Mouse (Mus musculus): ENCODE measurements around the gene Timm22. TPM values are rescaled to one million over a fixed set of nuclear protein-coding genes. Genes with fewer than 3 reads are reported as not detected.

Gene Timm22
- polyA plus RNA-seq (2015; fragmentation: Nextera tagmentation; extraction: Ambion mirVana): 36.6 and 37.4 TPM in 2 replicates

DNA sequence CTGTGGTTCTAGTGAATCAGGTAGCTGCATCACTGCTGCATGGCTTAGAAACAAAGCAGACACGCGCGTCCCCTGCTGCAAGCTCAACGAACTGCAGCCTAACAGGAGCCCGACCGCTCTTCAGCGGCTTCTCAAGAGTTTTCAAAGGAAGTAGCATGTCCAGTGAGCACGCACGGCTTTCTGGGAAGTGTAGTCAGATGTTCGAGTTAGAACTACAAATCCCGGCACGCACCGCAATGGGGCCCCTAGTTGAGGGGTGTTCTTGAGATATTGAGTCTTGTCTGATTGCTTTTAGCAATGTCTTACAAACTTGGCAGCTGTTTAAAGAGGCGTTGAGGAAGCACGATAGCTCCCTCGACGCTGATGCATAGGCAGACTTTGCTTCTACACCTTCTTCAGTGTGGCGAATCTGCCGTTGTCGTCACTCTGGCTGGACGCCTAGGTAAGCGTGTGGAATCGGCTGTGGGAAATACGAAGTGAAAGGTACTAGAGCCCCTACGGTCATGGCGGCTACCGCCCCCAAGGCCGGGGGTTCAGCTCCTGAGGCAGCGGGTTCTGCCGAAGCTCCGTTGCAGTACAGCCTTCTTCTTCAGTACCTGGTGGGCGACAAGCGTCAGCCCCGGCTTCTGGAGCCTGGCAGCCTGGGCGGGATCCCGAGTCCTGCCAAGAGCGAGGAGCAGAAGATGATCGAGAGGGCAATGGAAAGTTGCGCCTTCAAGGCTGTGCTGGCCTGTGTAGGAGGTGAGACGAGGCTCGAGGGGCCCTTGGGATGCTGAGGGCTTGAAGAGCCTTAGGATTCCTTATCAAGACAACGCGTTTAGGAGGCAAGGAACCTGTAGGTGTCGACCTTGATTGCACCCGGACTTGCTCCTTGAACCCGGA, at the start of gene Timm22:
Timm22 (plus strand) TSS at position 251 of the 882 bp plus-strand sequence.
- WGBS (ENCODE audit: insufficient replicate concordance): under 1% methylated on average over 46 of the region's 46 CpGs
- peak; percentile 94 for ATAC-seq (ENCODE audit: insufficient read depth)
- H3K9me3 ChIP-seq (replicated peaks): no peaks in the 10 kb centered on the region
- peak within 1 kb of the TSS; percentile 75 for H3K9ac ChIP-seq
- peak within 1 kb of the TSS; percentile 80 for H3K27ac ChIP-seq (replicated peaks)
- H3K4me1 ChIP-seq (replicated peaks): peaks cover 21% of the 10 kb centered on the region; the same call in 1 of the 2 replicates
- H3K4me2 ChIP-seq: peak within 1 kb of the TSS; percentile 85
- peak within 1 kb of the TSS; percentile 86 for H3K4me3 ChIP-seq (replicated peaks)
- H3K27me3 ChIP-seq: peaks cover 11% of the 10 kb centered on the region; the same call in 1 of the 2 replicates
- H3K36me3 ChIP-seq (replicated peaks): peaks cover 19% of the 10 kb centered on the region

DNA sequence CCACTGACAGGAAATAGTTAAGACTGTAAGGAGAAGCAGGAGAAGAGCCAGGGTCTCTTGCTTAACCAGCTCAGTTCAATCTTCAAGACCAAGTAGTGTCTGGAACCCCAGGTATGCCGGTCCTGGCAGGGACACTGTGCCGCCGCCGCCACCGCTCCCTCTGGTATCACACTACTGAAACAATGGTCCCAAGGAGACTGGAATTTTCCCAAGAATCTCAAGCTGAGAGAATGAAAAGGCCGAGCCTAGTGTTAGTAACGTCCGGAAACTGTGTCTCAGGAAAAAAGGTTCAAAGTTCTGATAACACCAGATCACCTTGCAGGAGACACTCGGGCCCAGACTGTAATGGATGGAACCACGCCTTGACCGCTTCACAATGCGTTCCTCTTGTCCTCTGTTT, 49.3 kb upstream of the Timm22 start:
- H3K9ac ChIP-seq: no peak overlapping the region
- no peak for ATAC-seq (ENCODE audit: insufficient read depth)
- no peaks in the 10 kb centered on the region for H3K27me3 ChIP-seq
- H3K4me3 ChIP-seq (replicated peaks): no peak overlapping the region
- H3K4me2 ChIP-seq: no peak overlapping the region
- WGBS (ENCODE audit: insufficient replicate concordance): 79% methylated on average over 12 of the region's 12 CpGs
- H3K4me1 ChIP-seq (replicated peaks): no peaks in the 10 kb centered on the region
- H3K9me3 ChIP-seq (replicated peaks): no peaks in the 10 kb centered on the region
- H3K36me3 ChIP-seq (replicated peaks): no peaks in the 10 kb centered on the region
- no peak overlapping the region for H3K27ac ChIP-seq (replicated peaks)

DNA sequence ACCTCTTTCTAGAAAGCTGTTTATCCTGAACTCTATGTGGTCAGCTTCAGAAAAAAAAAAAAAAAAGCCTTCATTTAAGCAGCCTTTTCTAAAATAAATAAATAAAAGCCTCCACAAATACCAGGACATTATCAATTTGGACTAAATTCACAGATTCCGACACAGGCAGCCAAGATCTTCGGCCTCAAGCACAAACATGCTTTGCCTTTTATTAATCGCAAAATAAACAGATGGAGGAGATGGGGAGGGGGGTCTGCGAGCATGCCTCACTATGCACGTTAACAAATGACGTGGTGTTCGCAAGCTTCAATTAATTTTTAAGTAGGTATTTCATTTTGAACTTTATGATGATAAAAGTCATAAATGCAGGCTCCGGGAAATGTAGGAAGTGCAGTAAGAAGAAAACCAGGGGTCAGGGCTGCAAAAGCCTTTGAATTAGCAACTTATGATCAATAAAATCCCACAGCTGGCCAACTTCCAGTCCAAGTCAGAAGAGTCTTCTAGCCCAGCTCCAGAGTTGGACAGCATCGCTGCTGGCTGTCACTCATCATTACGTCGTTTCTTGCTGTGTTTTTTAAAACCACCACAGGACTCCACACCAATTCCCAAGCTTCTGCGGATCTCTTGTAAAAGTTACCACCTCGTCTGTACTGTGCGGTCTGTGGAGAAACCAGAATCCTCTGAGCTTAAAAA, 48.0 kb upstream of the Timm22 start:
- Histone ChIP-seq H3K4me2 (no peak overlapping the region), H3K4me3 (replicated peaks) (no peak overlapping the region), H3K9me3 (replicated peaks) (no peaks in the 10 kb centered on the region), H3K4me1 (replicated peaks) (no peaks in the 10 kb centered on the region), H3K27ac (replicated peaks) (no peak overlapping the region), H3K9ac (no peak overlapping the region), H3K27me3 (no peaks in the 10 kb centered on the region), H3K36me3 (replicated peaks) (no peaks in the 10 kb centered on the region)
- WGBS (ENCODE audit: insufficient replicate concordance): 72% methylated on average over 14 of the region's 14 CpGs
- ATAC-seq (ENCODE audit: insufficient read depth): no peak

DNA sequence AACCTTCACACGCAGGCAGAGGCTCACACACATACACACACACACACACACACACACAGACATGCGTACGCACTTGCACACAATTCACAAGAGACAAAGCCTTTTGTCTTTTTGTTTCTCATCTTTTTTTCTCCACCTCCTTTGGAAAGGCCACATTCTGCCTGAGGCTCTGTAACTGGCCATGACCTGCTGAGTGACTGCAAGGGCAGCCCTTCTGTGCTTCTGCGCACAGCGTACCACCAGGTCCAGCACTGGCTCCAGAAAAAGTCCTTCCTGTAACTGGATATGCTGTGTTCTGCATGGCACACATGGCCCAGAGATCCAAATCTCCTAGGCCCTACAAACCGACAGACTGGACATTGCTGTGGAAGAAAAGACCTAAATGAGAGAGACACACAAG, 46.5 kb upstream of the Timm22 start:
- Histone ChIP-seq H3K4me2 (no peak overlapping the region), H3K27ac (replicated peaks) (no peak overlapping the region), H3K9ac (no peak overlapping the region), H3K4me3 (replicated peaks) (no peak overlapping the region), H3K36me3 (replicated peaks) (no peaks in the 10 kb centered on the region), H3K4me1 (replicated peaks) (no peaks in the 10 kb centered on the region), H3K9me3 (replicated peaks) (no peaks in the 10 kb centered on the region), H3K27me3 (no peaks in the 10 kb centered on the region)
- ATAC-seq (ENCODE audit: insufficient read depth): no peak
- WGBS (ENCODE audit: insufficient replicate concordance): 77% methylated on average over 6 of the region's 6 CpGs

DNA sequence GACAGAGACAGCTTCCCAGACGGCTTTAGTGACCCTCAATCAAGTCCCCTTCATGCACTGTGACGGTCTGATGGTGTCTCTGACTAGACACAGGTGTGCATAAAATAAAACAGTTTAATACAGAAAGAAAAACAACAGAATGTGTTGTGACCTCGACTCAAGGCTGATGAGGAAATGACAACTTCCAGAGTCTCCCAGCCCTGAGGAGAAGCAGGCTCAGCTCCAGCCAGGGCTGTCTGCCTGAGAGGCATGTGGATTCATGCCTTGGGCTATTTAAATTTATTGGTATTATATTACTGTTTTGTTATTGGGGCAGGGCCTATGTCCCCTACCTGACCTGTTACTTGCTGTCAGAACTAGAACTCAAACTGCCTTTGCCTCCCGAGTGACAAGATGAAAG, 45.3 kb upstream of the Timm22 start:
- Histone ChIP-seq H3K9ac (no peak overlapping the region), H3K9me3 (replicated peaks) (no peaks in the 10 kb centered on the region), H3K27ac (replicated peaks) (no peak overlapping the region), H3K4me1 (replicated peaks) (no peaks in the 10 kb centered on the region), H3K4me3 (replicated peaks) (no peak overlapping the region), H3K36me3 (replicated peaks) (no peaks in the 10 kb centered on the region), H3K27me3 (no peaks in the 10 kb centered on the region), H3K4me2 (no peak overlapping the region)
- no peak for ATAC-seq (ENCODE audit: insufficient read depth)
- WGBS (ENCODE audit: insufficient replicate concordance): 52% methylated on average over 4 of the region's 4 CpGs

DNA sequence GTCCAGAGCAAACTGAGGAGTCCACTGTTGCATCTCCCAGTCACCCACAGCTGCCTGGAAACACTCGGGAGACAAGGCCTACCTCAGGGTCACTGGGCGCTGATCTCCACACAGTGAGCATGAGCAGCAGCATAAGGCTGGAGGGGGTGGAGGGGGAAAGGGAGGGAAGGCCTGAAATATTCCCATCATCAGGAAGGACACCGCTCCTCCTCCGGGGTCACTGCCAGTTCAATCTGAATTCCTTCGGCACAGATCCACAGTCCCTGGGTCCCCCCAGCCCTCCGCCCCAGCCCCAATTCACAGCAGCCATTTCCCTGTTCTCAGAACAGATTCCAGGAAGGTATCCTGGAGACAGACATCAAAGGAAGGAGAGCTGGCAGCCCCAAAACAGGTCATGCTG, 43.6 kb upstream of the Timm22 start:
- no peak overlapping the region for H3K4me3 ChIP-seq (replicated peaks)
- no peak for ATAC-seq (ENCODE audit: insufficient read depth)
- H3K4me1 ChIP-seq (replicated peaks): no peaks in the 10 kb centered on the region
- no peaks in the 10 kb centered on the region for H3K36me3 ChIP-seq (replicated peaks)
- no peak overlapping the region for H3K9ac ChIP-seq
- H3K27me3 ChIP-seq: no peaks in the 10 kb centered on the region
- no peaks in the 10 kb centered on the region for H3K9me3 ChIP-seq (replicated peaks)
- WGBS (ENCODE audit: insufficient replicate concordance): 63% methylated on average over 6 of the region's 6 CpGs
- no peak overlapping the region for H3K27ac ChIP-seq (replicated peaks)
- no peak overlapping the region for H3K4me2 ChIP-seq

DNA sequence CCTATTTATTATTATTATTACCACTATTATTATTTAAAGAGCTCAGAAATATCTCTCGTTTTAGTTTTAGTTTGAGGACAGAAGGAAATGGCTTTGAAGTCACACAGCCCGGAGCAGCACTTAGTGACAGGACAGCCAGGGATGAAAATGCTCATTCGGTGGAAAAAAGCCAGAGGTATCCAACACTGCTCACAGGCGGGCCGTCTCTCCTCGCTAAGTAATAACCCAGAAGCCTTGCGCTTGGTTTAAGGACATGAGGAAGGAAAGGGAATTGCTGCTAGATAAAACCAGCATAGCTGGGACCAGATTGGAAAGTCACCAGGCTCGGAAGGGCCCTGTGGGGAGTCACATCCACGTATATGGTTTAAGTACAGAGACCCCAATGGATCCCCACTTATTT, 43.1 kb upstream of the Timm22 start:
- H3K9ac ChIP-seq: no peak overlapping the region
- no peak overlapping the region for H3K27ac ChIP-seq (replicated peaks)
- WGBS (ENCODE audit: insufficient replicate concordance): 65% methylated on average over 9 of the region's 9 CpGs
- no peaks in the 10 kb centered on the region for H3K4me1 ChIP-seq (replicated peaks)
- no peaks in the 10 kb centered on the region for H3K36me3 ChIP-seq (replicated peaks)
- ATAC-seq (ENCODE audit: insufficient read depth): no peak
- no peak overlapping the region for H3K4me2 ChIP-seq
- H3K4me3 ChIP-seq (replicated peaks): no peak overlapping the region
- H3K9me3 ChIP-seq (replicated peaks): no peaks in the 10 kb centered on the region
- H3K27me3 ChIP-seq: no peaks in the 10 kb centered on the region

DNA sequence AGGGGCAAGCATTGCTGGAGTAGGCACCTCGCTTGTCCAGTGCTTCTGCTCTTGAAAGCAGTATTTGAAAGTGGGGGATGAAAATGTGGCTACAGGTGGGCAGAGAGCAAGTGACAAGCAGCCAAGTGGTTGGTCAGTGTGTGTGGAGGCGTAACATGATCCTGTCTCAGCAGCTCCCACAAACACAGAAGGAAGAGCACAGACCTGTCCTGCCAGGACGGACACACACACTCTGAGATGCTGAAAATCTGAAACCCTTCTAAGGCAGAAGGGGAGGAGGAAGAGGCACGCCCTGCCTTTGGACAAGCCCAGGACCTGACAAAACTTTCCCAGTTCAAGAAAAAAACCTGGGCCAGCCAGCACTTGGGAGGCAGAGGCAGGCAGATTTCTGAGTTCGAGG, 42.7 kb upstream of the Timm22 start:
- Histone ChIP-seq H3K9me3 (replicated peaks) (no peaks in the 10 kb centered on the region), H3K36me3 (replicated peaks) (no peaks in the 10 kb centered on the region), H3K9ac (no peak overlapping the region), H3K4me3 (replicated peaks) (no peak overlapping the region), H3K4me2 (no peak overlapping the region), H3K27me3 (no peaks in the 10 kb centered on the region), H3K4me1 (replicated peaks) (no peaks in the 10 kb centered on the region), H3K27ac (replicated peaks) (no peak overlapping the region)
- 58% methylated on average over 5 of the region's 5 CpGs for WGBS (ENCODE audit: insufficient replicate concordance)
- no peak for ATAC-seq (ENCODE audit: insufficient read depth)

DNA sequence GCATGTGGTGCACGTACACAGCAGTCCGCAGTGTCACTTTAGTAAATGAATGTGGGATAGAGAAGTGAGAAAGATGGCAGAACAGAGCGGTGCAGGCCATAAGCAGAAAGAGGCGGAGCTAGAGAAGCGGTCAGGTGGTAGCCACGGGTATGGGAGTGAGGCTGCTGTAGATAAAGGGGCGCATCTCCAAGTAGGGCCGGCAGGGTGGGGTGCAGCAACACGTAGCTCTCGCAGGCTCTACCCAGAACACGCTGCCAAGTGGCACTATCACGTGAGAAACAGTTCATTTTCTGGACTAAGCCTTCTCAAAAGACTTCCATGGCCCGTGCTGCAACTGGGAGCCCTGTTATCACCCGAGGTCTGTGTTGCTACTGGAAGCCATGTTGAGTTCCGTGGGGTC, 40.0 kb upstream of the Timm22 start:
- Histone ChIP-seq H3K27me3 (no peaks in the 10 kb centered on the region), H3K4me2 (no peak overlapping the region), H3K4me1 (replicated peaks) (no peaks in the 10 kb centered on the region), H3K9ac (no peak overlapping the region), H3K36me3 (replicated peaks) (no peaks in the 10 kb centered on the region), H3K27ac (replicated peaks) (no peak overlapping the region), H3K4me3 (replicated peaks) (no peak overlapping the region), H3K9me3 (replicated peaks) (no peaks in the 10 kb centered on the region)
- ATAC-seq (ENCODE audit: insufficient read depth): no peak
- WGBS (ENCODE audit: insufficient replicate concordance): 54% methylated on average over 15 of the region's 15 CpGs

DNA sequence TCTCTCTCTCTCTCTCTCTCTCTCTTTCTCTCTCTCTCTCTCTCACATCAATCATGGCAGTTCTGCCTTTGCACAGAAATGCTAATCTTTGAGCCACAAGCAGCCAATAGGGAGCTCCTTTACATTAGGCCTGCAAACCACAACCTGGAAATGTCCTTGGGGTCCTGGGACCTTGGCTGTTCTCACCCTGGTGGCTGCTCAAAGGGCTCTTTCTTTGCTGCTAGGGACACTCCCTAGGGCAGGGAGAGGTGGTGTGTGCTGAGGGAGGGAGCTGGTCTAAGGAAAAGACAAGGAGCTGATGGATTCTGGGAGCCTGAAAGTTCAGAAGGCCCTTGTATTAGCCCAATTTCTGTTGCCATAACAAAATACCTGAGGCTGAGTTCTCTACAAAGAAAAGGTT, 36.3 kb upstream of the Timm22 start:
- Histone ChIP-seq H3K27me3 (no peaks in the 10 kb centered on the region), H3K4me3 (replicated peaks) (no peak overlapping the region), H3K9ac (no peak overlapping the region), H3K36me3 (replicated peaks) (no peaks in the 10 kb centered on the region), H3K27ac (replicated peaks) (no peak overlapping the region), H3K4me2 (no peak overlapping the region), H3K4me1 (replicated peaks) (no peaks in the 10 kb centered on the region), H3K9me3 (replicated peaks) (no peaks in the 10 kb centered on the region)
- ATAC-seq (ENCODE audit: insufficient read depth): no peak

DNA sequence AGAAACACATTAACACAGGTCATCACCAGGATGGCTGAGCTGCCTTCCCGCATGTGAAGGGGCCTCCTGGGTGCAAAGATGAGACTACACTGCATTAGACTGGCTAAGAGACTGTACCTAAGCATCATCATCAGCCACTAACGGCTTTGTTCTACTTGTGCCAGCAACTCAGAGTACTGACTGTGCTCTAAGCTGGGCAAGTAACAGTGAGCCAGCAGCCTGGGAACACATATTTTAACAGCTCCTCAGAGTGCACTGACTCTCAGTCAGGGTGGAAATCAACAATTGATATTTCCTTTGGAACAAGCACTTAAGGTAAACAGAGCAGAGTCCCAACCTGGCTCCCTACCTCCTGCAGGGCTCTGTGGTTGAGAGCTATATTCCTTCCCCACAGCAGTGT, 34.6 kb upstream of the Timm22 start:
- Histone ChIP-seq H3K36me3 (replicated peaks) (no peaks in the 10 kb centered on the region), H3K9ac (no peak overlapping the region), H3K27ac (replicated peaks) (no peak overlapping the region), H3K4me2 (no peak overlapping the region), H3K4me3 (replicated peaks) (no peak overlapping the region), H3K27me3 (no peaks in the 10 kb centered on the region), H3K9me3 (replicated peaks) (no peaks in the 10 kb centered on the region), H3K4me1 (replicated peaks) (no peaks in the 10 kb centered on the region)
- 57% methylated on average over 2 of the region's 2 CpGs for WGBS (ENCODE audit: insufficient replicate concordance)
- ATAC-seq (ENCODE audit: insufficient read depth): no peak
